Mouse (Mus musculus) testis, adult 2 months (tissue): ENCODE data around the gene Sec62. TPM values are rescaled to one million over a fixed set of nuclear protein-coding genes. Genes with fewer than 3 reads are reported as not detected.
A peak's percentile ranks its signal among the peaks of the same experiment; 100 is the strongest.
"Not testable (repeated sequence)": the region's sequence is repeated elsewhere in the genome, so short reads cannot be mapped to it uniquely, and the experiment has no call there.

Experiments
- H3K27ac ChIP-seq: fragments of 200-500 bp; 2 replicates; pipeline ENCODE4 v1.5.1; 2012; ENCODE audit warnings: low read depth, low read length; ENCODE audit not compliant: control insufficient read depth, insufficient read depth
- H3K27me3 ChIP-seq: fragments of 200-500 bp; 2 replicates; pipeline ENCODE4 v1.6.1; 2012; ENCODE audit warnings: mild to moderate bottlenecking, low read length, moderate library complexity; ENCODE audit not compliant: control insufficient read depth, insufficient read depth
- H3K36me3 ChIP-seq: fragments of 200-500 bp; 2 replicates; pipeline ENCODE4 v1.6.1; 2012; ENCODE audit warnings: mild to moderate bottlenecking, low read length; ENCODE audit not compliant: control insufficient read depth, insufficient read depth
- H3K4me1 ChIP-seq: fragments of 200-500 bp; 2 replicates; pipeline ENCODE4 v1.6.1; 2012; ENCODE audit warnings: low read length; ENCODE audit not compliant: control insufficient read depth, insufficient read depth
- H3K4me3 ChIP-seq: fragments of 200-500 bp; 2 replicates; pipeline ENCODE4 v1.5.1; 2012; ENCODE audit warnings: low read depth, mild to moderate bottlenecking, low read length, moderate library complexity, mixed read lengths; ENCODE audit not compliant: control insufficient read depth
- CTCF ChIP-seq: fragments of 200-500 bp; IDR thresholded peaks from 2 replicates; pipeline ENCODE4 v1.5.1; 2012; ENCODE audit warnings: low read depth, mild to moderate bottlenecking, inconsistent platforms, low read length, moderate library complexity; ENCODE audit not compliant: control insufficient read depth, insufficient read depth, insufficient replicate concordance
- POLR2A ChIP-seq: fragments of 200-500 bp; IDR thresholded peaks from 2 replicates; pipeline ENCODE4 v1.6.1; 2012; ENCODE audit warnings: low read depth, mild to moderate bottlenecking, inconsistent platforms, low read length, moderate library complexity; ENCODE audit not compliant: control insufficient read depth
- polyA plus RNA-seq: library from polyadenylated mRNA; depleted of rRNA; stranded (reverse); fragments of >200 nt; gene quantifications from 2 replicates; pipeline ENCODE4 v1.2.3, GENCODE M21; 2012

Sec62 gene
- polyA plus RNA-seq, 1 experiment, result 9.0 TPM

GRCm38 (mm10) chr3:30833254-30833653, 40.6 kb downstream of the Sec62 start:
- Histone ChIP-seq H3K4me3 (no peak overlapping the region), H3K36me3 (no peaks in the 10 kb centered on the region)
- TF ChIP-seq POLR2A, result no peak
- TF ChIP-seq CTCF, result no peak

GRCm38 (mm10) chr3:30845755-30846154, 53.1 kb downstream of the Sec62 start:
- H3K4me1 ChIP-seq, result no peaks in the 10 kb centered on the region
- TF ChIP-seq POLR2A (no peak), CTCF (no peak)

More at GRCm38 (mm10) chr3:30833254-30833653, 40.6 kb downstream of the Sec62 start:
- no peaks in the 10 kb centered on the region for H3K27me3 ChIP-seq
- H3K27ac ChIP-seq, result no peak overlapping the region
- H3K4me1 ChIP-seq, result no peaks in the 10 kb centered on the region

GRCm38 (mm10) chr3:30847413-30847812, 54.7 kb downstream of the Sec62 start:
- Histone ChIP-seq H3K27ac (no peak overlapping the region), H3K4me3 (no peak overlapping the region), H3K36me3 (no peaks in the 10 kb centered on the region), H3K4me1 (no peaks in the 10 kb centered on the region), H3K27me3 (no peaks in the 10 kb centered on the region)
- TF ChIP-seq CTCF, result no peak

More at GRCm38 (mm10) chr3:30845755-30846154, 53.1 kb downstream of the Sec62 start:
- Histone ChIP-seq H3K4me3 (no peak overlapping the region), H3K27me3 (no peaks in the 10 kb centered on the region), H3K36me3 (no peaks in the 10 kb centered on the region), H3K27ac (no peak overlapping the region)

DNA sequence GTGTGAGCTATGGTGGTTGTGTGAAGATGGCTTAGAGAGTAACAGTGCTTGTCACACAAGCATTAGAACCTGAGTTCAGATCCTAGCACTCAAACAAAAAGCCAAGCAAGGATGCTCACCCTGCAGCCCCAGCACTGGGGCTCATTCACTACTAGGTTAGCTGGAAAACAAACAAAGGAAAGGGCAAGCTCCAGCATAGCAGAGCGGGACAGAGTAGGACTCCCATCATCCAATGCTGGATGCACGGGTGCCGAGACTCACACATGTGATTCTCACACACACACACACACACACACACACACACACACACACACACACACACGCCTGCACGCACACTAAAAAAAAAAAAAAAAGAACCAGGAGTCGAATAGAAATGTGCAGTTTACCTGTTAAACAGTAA, 58.7 kb downstream of the Sec62 start:
- Histone ChIP-seq H3K27me3 (no peaks in the 10 kb centered on the region), H3K4me3 (no peak overlapping the region), H3K4me1 (peaks cover 8% of the 10 kb centered on the region), H3K36me3 (no peaks in the 10 kb centered on the region), H3K27ac (no peak overlapping the region)
- TF ChIP-seq POLR2A (no peak), CTCF (no peak)

GRCm38 (mm10) chr3:30853596-30853995, 60.9 kb downstream of the Sec62 start:
- Histone ChIP-seq H3K36me3 (no peaks in the 10 kb centered on the region), H3K4me3 (no peak overlapping the region), H3K27ac (no peak overlapping the region), H3K27me3 (no peaks in the 10 kb centered on the region), H3K4me1 (peaks cover 8% of the 10 kb centered on the region)
- TF ChIP-seq POLR2A (no peak), CTCF (no peak)

DNA sequence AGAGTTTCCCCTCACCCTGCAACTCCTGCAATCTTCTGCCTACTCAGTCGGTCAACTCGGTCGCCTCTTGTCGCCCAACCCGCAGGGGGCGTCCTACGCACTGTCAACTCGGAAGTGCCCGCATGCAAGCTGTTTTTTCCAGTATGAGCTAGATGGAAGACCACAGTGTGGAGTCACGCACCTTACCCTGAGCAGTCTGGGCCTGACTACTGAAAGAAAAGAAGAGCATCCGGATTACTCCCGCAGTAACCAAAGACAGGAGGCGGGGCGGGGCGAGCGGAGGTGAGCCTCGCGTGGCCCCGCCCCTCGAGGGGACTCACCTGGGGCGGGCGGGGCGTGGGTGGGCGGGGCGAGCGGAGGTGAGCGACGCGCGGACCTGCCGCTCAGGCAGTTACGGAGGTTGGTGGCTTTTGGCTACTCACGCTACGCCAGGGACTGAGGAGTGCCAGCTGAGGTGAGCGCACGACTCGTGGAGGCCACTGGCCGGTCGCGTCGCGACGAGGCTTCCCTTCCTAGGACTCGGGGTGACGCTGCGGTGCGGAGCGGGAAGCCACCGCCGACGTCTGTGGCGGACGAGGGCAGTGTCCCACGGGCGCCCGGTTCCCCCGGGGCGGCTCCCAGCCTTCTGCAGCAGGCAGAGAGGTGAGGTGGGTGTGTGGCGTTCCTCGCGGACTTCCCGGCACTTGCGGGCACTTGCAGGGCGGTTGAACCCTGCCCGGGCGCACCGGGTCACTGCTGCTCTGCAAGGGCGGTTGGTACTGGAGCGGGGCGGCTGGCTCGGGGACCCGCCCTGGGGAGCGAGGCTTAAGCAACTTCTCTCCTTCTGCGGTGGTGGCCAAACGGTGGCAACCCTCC, 63.2 kb downstream of the Sec62 start, which contains the start of gene Gpr160:
TSS of gene Gpr160 (plus strand) at position 347 of the 855 bp plus-strand sequence.
- Histone ChIP-seq H3K36me3 (no peaks in the 10 kb centered on the region), H3K27ac (peak within 1 kb of the TSS; percentile 98), H3K4me1 (peaks cover 8% of the 10 kb centered on the region), H3K4me3 (peak within 1 kb of the TSS; percentile 99), H3K27me3 (no peaks in the 10 kb centered on the region)
- TF ChIP-seq POLR2A (peak; percentile 89), CTCF (peak; percentile 65)

- H3K27ac ChIP-seq, H3K4me3 ChIP-seq, H3K4me1 ChIP-seq, H3K27me3 ChIP-seq, H3K36me3 ChIP-seq: not testable (repeated sequence)
Measured at GRCm38 (mm10) chr3:30859599-30859998, 66.9 kb downstream of the Sec62 start.

DNA sequence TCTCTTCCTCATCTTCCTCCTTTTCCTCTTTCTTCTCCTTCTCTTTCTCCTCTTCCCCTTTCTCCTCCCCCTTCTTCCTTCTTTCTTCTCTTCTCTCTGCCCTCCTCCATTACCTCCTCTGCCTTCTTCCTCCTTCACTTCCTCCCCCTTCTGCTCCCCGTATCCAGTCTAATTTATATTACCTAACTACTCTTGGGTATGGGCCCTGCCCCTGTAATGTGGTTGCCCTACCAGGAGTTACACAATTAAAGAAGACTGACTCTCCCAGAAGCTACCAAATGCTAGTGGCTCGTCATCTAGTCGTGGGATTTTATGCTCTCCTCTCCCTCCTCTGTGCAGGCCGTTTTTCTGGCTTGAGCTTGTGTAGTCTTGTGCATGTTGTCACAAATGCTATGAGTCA, 68.0 kb downstream of the Sec62 start:
- Histone ChIP-seq H3K27me3 (no peaks in the 10 kb centered on the region), H3K36me3 (no peaks in the 10 kb centered on the region), H3K4me3 (no peak overlapping the region), H3K27ac (no peak overlapping the region), H3K4me1 (peaks cover 4% of the 10 kb centered on the region)
- TF ChIP-seq CTCF (no peak), POLR2A (no peak)
